Mouse (Mus musculus) brain, embryonic 18.5 days (tissue): ENCODE measurements around the gene Eml3.

Source experiments
- DNase-seq: peaks from one replicate; pipeline ENCODE4 v3.0.0-alpha.2; 2012; ENCODE audit warnings: low read depth, low spot score

Eml3 gene

GRCm38 (mm10) chr19:8914212-8914611, 15.1 kb upstream of the Eml3 start:
- DNase-seq: no peak

- DNase-seq: no peak
These were observed 10.4 kb upstream of the Eml3 start for GRCm38 (mm10) chr19:8919000-8919399.

GRCm38 (mm10) chr19:8919684-8920072, 9.7 kb upstream of the Eml3 start:
- no peak for DNase-seq

GRCm38 (mm10) chr19:8920073-8920736, 9.1 kb upstream of the Eml3 start, which contains the start of gene B3gat3:
TSS of gene B3gat3 (plus strand) at chr19:8920374.
- peak; percentile 63 for DNase-seq

GRCm38 (mm10) chr19:8920836-8921291, 8.5 kb upstream of the Eml3 start:
- no peak for DNase-seq

- DNase-seq: no peak
These were observed 7.6 kb upstream of the Eml3 start for GRCm38 (mm10) chr19:8921741-8922140.

GRCm38 (mm10) chr19:8926766-8927165, 2.6 kb upstream of the Eml3 start:
- DNase-seq: no peak

GRCm38 (mm10) chr19:8927891-8928525, 1.3 kb upstream of the Eml3 start:
- no peak for DNase-seq

GRCm38 (mm10) chr19:8928689-8929223, 596 bp upstream of the Eml3 start:
- no peak for DNase-seq

GRCm38 (mm10) chr19:8930117-8930516, 765 bp downstream of the Eml3 start:
- DNase-seq: no peak

- DNase-seq: no peak
These were observed 1.4 kb downstream of the Eml3 start for GRCm38 (mm10) chr19:8930771-8931170.

GRCm38 (mm10) chr19:8936736-8937135, 7.4 kb downstream of the Eml3 start:
- no peak for DNase-seq

- no peak for DNase-seq
These were observed 11.3 kb downstream of the Eml3 start for GRCm38 (mm10) chr19:8940526-8941133.

GRCm38 (mm10) chr19:8941136-8941514, 11.8 kb downstream of the Eml3 start:
- no peak for DNase-seq

GRCm38 (mm10) chr19:8941515-8942217, 12.3 kb downstream of the Eml3 start, which contains the start of gene Mta2:
TSS of gene Mta2 (plus strand) at chr19:8941875.
- peak; percentile 92 for DNase-seq

- DNase-seq: no peak
These were observed 13.1 kb downstream of the Eml3 start for GRCm38 (mm10) chr19:8942276-8942964.

- no peak for DNase-seq
These were observed 13.7 kb downstream of the Eml3 start for GRCm38 (mm10) chr19:8943047-8943446.

- DNase-seq: no peak
These were observed 14.7 kb downstream of the Eml3 start for GRCm38 (mm10) chr19:8944062-8944461.

- no peak for DNase-seq
These were observed 15.4 kb downstream of the Eml3 start for GRCm38 (mm10) chr19:8944750-8945149.

- DNase-seq: no peak
These were observed 15.9 kb downstream of the Eml3 start for GRCm38 (mm10) chr19:8945251-8945650.

GRCm38 (mm10) chr19:8946929-8947328, 17.6 kb downstream of the Eml3 start:
- no peak for DNase-seq
